Mouse (Mus musculus): ENCODE measurements around the gene Btbd35f5.
"Not testable (repeated sequence)": the region's sequence is repeated elsewhere in the genome, so short reads cannot be mapped to it uniquely, and the experiment has no call there.

Btbd35f5 gene

GRCm38 (mm10) chrX:32973597-32973996 lies at the start of gene Btbd35f5:
Gene Btbd35f5 (plus strand): TSS chrX:32973897.
- not testable (repeated sequence) for DNase-seq (ENCODE audit: low read depth, low spot score)

GRCm38 (mm10) chrX:32941468-32941867 lies 32.2 kb upstream of the Btbd35f5 start, which contains the start of gene Gm21789:
Gene Gm21789 (plus strand): TSS chrX:32941768.
- DNase-seq (ENCODE audit: low read depth, low spot score), result not testable (repeated sequence)
